Mouse (Mus musculus) liver, embryonic 11.5 days (tissue): ENCODE data around the gene Mecr. TPM values are rescaled to one million over a fixed set of nuclear protein-coding genes. Genes with fewer than 3 reads are reported as not detected.
A peak's percentile ranks its signal among the peaks of the same experiment; 100 is the strongest.

ENCODE experiments used
- ATAC-seq: fragments of 200-750 bp; cut with Nextera tagmentation; replicated peaks from 2 replicates; pipeline ENCODE4 v1.8.0; 2017; ENCODE audit warnings: moderate number of reproducible peaks, mild to moderate bottlenecking, moderate TSS enrichment, moderate library complexity; ENCODE audit not compliant: low FRiP score
- DNase-seq: peaks from one replicate; pipeline ENCODE4 v3.0.0-alpha.2; 2017; ENCODE audit warnings: low spot score
- H3K27ac ChIP-seq: fragments of 300-500 bp; sonication (generic); 2 replicates; pipeline ENCODE4 v1.5.1; 2014; ENCODE audit warnings: mild to moderate bottlenecking, low read depth, low read length, control low read depth
- H3K27me3 ChIP-seq: fragments of 300-500 bp; sonication (generic); replicated peaks from 2 replicates; pipeline ENCODE4 v1.6.1; 2014; ENCODE audit warnings: low read length, mixed read lengths; ENCODE audit not compliant: control insufficient read depth, insufficient read depth
- H3K36me3 ChIP-seq: fragments of 300-500 bp; sonication (generic); 2 replicates; pipeline ENCODE4 v1.6.1; 2014; ENCODE audit warnings: mild to moderate bottlenecking, low read length, moderate library complexity, mixed read lengths; ENCODE audit not compliant: control insufficient read depth, insufficient read depth
- H3K4me1 ChIP-seq: fragments of 300-500 bp; sonication (generic); replicated peaks from 2 replicates; pipeline ENCODE4 v1.6.1; 2014; ENCODE audit warnings: low read length, mixed read lengths; ENCODE audit not compliant: control insufficient read depth, insufficient read depth
- H3K4me2 ChIP-seq: fragments of 300-500 bp; sonication (generic); 2 replicates; pipeline ENCODE4 v1.6.1; 2014; ENCODE audit warnings: mild to moderate bottlenecking, control low read depth, moderate library complexity
- H3K4me3 ChIP-seq: fragments of 300-500 bp; sonication (generic); 2 replicates; pipeline ENCODE4 v1.5.1; 2014; ENCODE audit warnings: low read depth, low read length, control low read depth
- H3K9ac ChIP-seq: fragments of 300-500 bp; sonication (generic); 2 replicates; pipeline ENCODE4 v1.6.1; 2014; ENCODE audit warnings: low read depth, low read length, control low read depth
- H3K9me3 ChIP-seq: fragments of 300-500 bp; sonication (generic); 2 replicates; pipeline ENCODE4 v1.6.1; 2016; ENCODE audit warnings: low read length, inconsistent platforms, mixed read lengths; ENCODE audit not compliant: control insufficient read depth
- WGBS: fragments of 180-500 bp; shearing (Covaris S2); extraction: QIAGEN DNeasy Blood & Tissue Kit; methylation state at CpG from one replicate; pipeline ENCODE4 v1.1.7; 2014; 5-methylcytosine and 5-hydroxymethylcytosine counted together
- polyA plus RNA-seq: library from polyadenylated mRNA; unstranded; fragments of >200 nt; fragmentation: Nextera tagmentation; extraction: Ambion mirVana; gene quantifications from 2 replicates; pipeline ENCODE4 v1.2.1, GENCODE M21; 2014

Gene Mecr
- polyA plus RNA-seq, 1 experiment from 2014 or later, result 64.4 TPM

DNA sequence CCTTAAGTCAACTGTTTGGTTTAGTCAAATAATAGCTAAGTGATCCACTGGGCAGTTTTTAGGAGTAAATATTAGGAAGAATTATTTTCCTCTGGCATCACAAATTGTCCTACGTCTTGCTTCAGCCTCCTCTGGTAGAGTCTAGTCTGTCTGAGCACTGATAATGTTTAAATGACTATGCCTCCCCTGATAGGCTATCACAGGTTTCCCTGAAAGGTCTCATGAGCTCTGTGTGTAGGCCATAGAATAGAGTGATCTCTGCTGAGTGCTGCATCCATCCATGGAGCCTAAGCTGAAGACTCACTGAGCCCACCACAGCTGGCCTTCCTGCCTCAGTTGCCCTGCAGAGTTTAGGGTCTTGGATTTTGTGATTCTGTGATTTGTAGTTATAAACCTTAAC is 45.3 kb downstream of the Mecr start:
- Histone ChIP-seq H3K4me1 (peaks cover 23% of the 10 kb centered on the region), H3K27me3 (no peaks in the 10 kb centered on the region), H3K4me3 (no peak overlapping the region), H3K4me2 (no peak overlapping the region), H3K9ac (no peak overlapping the region), H3K27ac (no peak overlapping the region), H3K36me3 (peaks cover 32% of the 10 kb centered on the region), H3K9me3 (no peaks in the 10 kb centered on the region)
- DNase-seq (no peak), ATAC-seq (peak; percentile 89)
- WGBS, result 27% methylated on average over 1 of the region's 1 CpGs

DNA sequence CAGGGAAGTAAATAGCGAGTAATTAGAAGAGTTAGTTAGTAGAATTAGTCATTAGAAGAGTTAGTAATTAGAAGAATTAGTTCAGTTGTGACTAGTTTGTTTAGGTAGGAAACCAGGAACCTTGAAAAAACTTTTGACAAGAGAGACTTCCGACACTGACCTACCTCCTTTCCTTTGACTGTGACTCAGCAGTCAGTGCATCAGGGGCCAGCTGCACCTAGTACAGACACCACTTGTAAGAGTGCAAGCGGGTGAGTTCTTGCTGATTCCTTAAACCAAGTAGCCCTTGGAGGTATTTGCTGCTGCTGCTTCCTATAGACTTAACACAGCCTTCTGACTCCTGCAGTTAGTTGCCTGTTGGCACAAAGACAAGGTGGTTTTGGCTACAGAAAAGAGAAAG is 47.4 kb downstream of the Mecr start:
- ATAC-seq (no peak), DNase-seq (no peak)
- Histone ChIP-seq H3K27ac (no peak overlapping the region), H3K4me1 (peaks cover 17% of the 10 kb centered on the region), H3K4me2 (no peak overlapping the region), H3K36me3 (peaks cover 39% of the 10 kb centered on the region), H3K4me3 (no peak overlapping the region), H3K27me3 (no peaks in the 10 kb centered on the region), H3K9ac (no peak overlapping the region), H3K9me3 (no peaks in the 10 kb centered on the region)
- 75% methylated on average over 3 of the region's 3 CpGs for WGBS

- DNase-seq (no peak), ATAC-seq (no peak)
- WGBS, result 97% methylated on average over 5 of the region's 5 CpGs
- no peaks in the 10 kb centered on the region for H3K9me3 ChIP-seq
- H3K36me3 ChIP-seq, result peaks cover 70% of the 10 kb centered on the region
- H3K9ac ChIP-seq, result no peak overlapping the region
- no peaks in the 10 kb centered on the region for H3K27me3 ChIP-seq
- no peak overlapping the region for H3K4me3 ChIP-seq
- H3K27ac ChIP-seq, result no peak overlapping the region
- H3K4me2 ChIP-seq, result no peak overlapping the region
- no peaks in the 10 kb centered on the region for H3K4me1 ChIP-seq
Observed at GRCm38 (mm10) chr4:131897109-131897508, 53.8 kb downstream of the Mecr start.

- Histone ChIP-seq H3K36me3 (peaks cover 67% of the 10 kb centered on the region), H3K9me3 (no peaks in the 10 kb centered on the region), H3K27me3 (no peaks in the 10 kb centered on the region), H3K4me1 (no peaks in the 10 kb centered on the region), H3K27ac (no peak overlapping the region), H3K4me3 (no peak overlapping the region), H3K9ac (no peak overlapping the region), H3K4me2 (no peak overlapping the region)
- ATAC-seq, result no peak
- DNase-seq, result no peak
- 96% methylated on average over 8 of the region's 8 CpGs for WGBS
Observed at GRCm38 (mm10) chr4:131897787-131898186, 54.5 kb downstream of the Mecr start.

- no peak overlapping the region for H3K27ac ChIP-seq
Observed at GRCm38 (mm10) chr4:131898503-131899179, 55.4 kb downstream of the Mecr start.

DNA sequence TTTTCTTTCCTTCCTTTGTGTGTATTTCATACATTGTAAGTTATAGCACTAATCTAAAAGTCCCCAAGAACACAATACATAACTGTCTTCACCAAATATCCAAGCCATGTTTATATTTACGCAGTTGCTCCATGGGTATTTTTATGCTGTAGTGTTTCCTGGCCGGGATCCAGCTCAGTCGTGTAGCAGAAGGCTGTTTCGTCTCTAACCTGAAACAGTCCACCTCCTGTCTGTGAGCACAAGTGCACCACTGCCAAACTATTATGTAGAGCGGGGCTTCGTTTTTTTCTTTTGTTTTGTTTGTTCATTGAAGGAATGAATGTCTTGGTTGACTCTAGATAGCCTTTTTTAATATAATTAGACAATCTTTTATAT is 55.9 kb downstream of the Mecr start:
- no peaks in the 10 kb centered on the region for H3K27me3 ChIP-seq
- H3K36me3 ChIP-seq, result peaks cover 55% of the 10 kb centered on the region
- H3K4me1 ChIP-seq, result no peaks in the 10 kb centered on the region
- 93% methylated on average over 6 of the region's 6 CpGs for WGBS
- H3K9me3 ChIP-seq, result no peaks in the 10 kb centered on the region
- no peak overlapping the region for H3K9ac ChIP-seq
- no peak overlapping the region for H3K27ac ChIP-seq
- no peak overlapping the region for H3K4me3 ChIP-seq
- no peak overlapping the region for H3K4me2 ChIP-seq
- ATAC-seq (no peak), DNase-seq (no peak)

More at GRCm38 (mm10) chr4:131898503-131899179, 55.4 kb downstream of the Mecr start:
- WGBS, result 91% methylated on average over 12 of the region's 12 CpGs
- H3K27me3 ChIP-seq, result no peaks in the 10 kb centered on the region
- H3K36me3 ChIP-seq, result peaks cover 58% of the 10 kb centered on the region
- H3K9me3 ChIP-seq, result no peaks in the 10 kb centered on the region
- H3K4me2 ChIP-seq, result no peak overlapping the region
- no peak overlapping the region for H3K4me3 ChIP-seq
- ATAC-seq (no peak), DNase-seq (no peak)
- H3K9ac ChIP-seq, result no peak overlapping the region
- H3K4me1 ChIP-seq, result no peaks in the 10 kb centered on the region

DNA sequence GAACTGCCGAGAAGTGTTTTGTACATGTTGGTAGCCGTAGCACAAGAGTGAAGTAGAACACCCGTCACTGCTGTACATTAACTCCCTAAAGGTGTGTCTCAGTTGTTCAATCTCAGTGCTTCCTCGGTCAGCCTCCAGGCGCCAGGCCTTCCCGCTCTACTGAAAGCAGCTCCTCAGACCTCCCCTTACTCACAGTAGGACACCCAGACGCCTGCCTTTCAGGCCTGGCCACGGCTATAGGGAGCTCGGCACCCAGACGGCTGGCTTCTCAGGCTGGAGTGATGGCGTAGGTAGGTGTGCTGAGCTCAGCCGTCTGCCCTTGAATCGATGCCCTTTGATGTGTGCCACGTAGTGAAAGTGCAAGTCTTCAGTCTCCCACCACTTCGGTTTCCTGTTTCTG is 57.8 kb downstream of the Mecr start:
- no peak overlapping the region for H3K4me2 ChIP-seq
- 91% methylated on average over 15 of the region's 15 CpGs for WGBS
- no peak overlapping the region for H3K27ac ChIP-seq
- ATAC-seq (no peak), DNase-seq (no peak)
- H3K36me3 ChIP-seq, result peaks cover 48% of the 10 kb centered on the region
- H3K27me3 ChIP-seq, result no peaks in the 10 kb centered on the region
- no peaks in the 10 kb centered on the region for H3K9me3 ChIP-seq
- no peak overlapping the region for H3K9ac ChIP-seq
- H3K4me1 ChIP-seq, result no peaks in the 10 kb centered on the region
- no peak overlapping the region for H3K4me3 ChIP-seq

- H3K4me3 ChIP-seq, result no peak overlapping the region
- 65% methylated on average over 8 of the region's 8 CpGs for WGBS
- H3K4me1 ChIP-seq, result no peaks in the 10 kb centered on the region
- H3K9ac ChIP-seq, result no peak overlapping the region
- no peaks in the 10 kb centered on the region for H3K9me3 ChIP-seq
- ATAC-seq (no peak), DNase-seq (no peak)
- H3K27ac ChIP-seq, result no peak overlapping the region
- peaks cover 29% of the 10 kb centered on the region for H3K36me3 ChIP-seq
- H3K4me2 ChIP-seq, result no peak overlapping the region
- no peaks in the 10 kb centered on the region for H3K27me3 ChIP-seq
Observed at GRCm38 (mm10) chr4:131904478-131904877, 61.2 kb downstream of the Mecr start.

DNA sequence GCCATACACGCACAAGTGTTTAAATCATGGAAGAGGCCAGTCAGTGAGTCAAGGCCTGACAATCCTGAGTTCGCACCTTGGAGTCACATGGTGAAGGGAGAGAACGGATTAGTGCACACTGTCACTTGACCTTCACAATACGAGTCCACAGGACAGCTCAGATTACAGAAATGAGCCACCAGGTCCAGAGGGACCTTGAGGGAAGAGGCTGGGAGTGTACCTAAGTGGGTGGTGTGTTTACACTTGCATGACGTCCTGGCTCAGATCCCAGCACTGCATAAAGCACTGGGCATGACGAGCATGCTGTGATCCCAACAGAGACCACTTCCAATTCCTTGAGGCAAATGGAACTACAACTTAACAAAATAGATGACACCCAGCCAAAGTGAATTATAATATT is 63.2 kb downstream of the Mecr start:
- ATAC-seq, result no peak
- Histone ChIP-seq H3K4me3 (no peak overlapping the region), H3K36me3 (peaks cover 10% of the 10 kb centered on the region), H3K4me1 (peaks cover 10% of the 10 kb centered on the region), H3K27me3 (no peaks in the 10 kb centered on the region), H3K4me2 (no peak overlapping the region), H3K9me3 (no peaks in the 10 kb centered on the region), H3K27ac (no peak overlapping the region), H3K9ac (no peak overlapping the region)
- no peak for DNase-seq
- WGBS, result 73% methylated on average over 6 of the region's 6 CpGs
